Mouse (Mus musculus): ENCODE measurements around the gene Rnf20.

DNA sequence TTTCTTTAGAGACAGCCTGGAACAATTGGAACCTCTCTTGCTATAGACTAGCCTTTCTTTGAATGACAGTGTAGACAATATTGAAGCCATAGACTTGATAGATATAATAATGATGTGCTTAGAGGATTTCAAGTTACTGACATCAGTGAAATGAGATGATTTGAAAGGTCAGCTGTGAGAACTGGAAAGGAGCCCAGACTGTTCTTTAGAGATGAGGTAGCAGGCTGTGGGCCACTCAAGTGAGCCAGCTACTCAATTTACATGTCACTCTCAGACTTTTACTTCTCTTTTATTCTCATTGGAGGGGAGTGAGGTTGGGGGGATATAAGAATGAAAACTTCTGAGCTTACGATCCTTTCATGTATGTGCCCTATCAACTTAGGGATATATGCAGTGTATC, 27.6 kb downstream of the Rnf20 start:
- no peak for TF ChIP-seq CTCF (IDR thresholded peaks at IDR 0.05; ENCODE audit: low read depth)
- no peak for TF ChIP-seq EP300 (optimal IDR thresholded peaks at IDR 0.05)
